Mouse (Mus musculus) E14TG2a.4 (cell line): ENCODE results near the gene Aanat.

Experiments
- CTCF ChIP-seq: conservative IDR thresholded peaks from 2 replicates; pipeline ENCODE4 v1.5.1; 2014; ENCODE audit warnings: low read length
- NANOG ChIP-seq: IDR thresholded peaks from 2 replicates; pipeline ENCODE4 v1.6.1; 2014; ENCODE audit warnings: borderline replicate concordance, low read length, mixed read lengths
- POU5F1 ChIP-seq: IDR thresholded peaks from 2 replicates; pipeline ENCODE4 v1.6.1; 2014; ENCODE audit warnings: low read length, borderline replicate concordance

DNA sequence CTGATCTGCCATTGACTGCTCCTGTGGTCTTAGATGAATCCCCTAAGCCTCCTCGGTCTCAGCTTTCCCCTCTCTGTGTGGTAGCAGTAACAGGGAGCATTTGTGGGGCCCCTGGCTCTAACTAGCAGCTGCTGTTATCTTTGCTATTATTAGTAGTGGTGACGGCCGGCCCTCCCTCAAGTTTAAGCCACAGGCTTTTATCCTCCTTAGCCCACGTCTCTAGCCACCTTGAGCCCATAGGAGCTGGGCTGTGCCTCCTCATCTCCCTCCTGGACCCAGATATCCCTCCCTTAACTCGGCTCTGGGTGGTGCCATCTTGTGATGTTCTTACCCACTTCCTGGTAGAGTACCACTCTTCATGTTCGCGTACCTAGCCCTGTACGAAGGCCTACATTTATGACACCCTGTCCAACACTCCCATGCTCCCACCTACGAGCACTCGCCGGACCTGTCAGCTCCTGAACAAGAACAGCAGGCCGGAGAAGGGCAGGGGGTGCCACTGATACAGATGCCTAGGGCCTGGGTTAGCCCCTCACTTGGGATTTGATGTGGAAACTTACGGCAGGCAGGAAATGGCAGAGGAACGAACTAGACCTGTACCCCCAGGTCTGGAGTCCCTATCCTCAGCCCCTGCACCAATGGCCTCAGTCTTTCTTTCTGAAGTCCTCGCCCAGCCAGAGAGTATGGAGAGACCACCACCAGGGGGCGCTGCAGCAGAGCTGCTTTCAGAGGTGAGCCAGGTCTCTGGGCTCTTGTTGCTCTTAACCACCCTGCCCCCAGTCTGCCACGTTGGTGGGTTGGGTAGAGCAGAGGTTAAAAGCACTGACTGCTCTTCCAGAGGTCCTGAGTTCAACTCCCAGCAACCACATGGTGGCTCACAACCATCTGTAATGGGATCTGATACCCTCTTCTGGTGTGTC, 39.1 kb downstream of the Aanat start:
- TF ChIP-seq CTCF: peak; percentile 77
- no peak for TF ChIP-seq NANOG
- no peak for TF ChIP-seq POU5F1
